Mouse (Mus musculus) spleen, adult 2 months (tissue): ENCODE results near the gene Slit3. TPM values are rescaled to one million over a fixed set of nuclear protein-coding genes. Genes with fewer than 3 reads are reported as not detected.

Experiments used
- DNase-seq, 2 experiments: peaks; one replicate each; pipeline versions ENCODE4 v3.0.0 to v3.0.0-alpha.2; 2012 to 2021; ENCODE audit warnings: low spot score in 2 of 2, low read depth in 1 of 2
- H3K27ac ChIP-seq: fragments of 200-500 bp; 2 replicates; pipeline ENCODE4 v1.5.1; 2012; ENCODE audit warnings: low read length, inconsistent platforms; ENCODE audit not compliant: insufficient read depth
- H3K27me3 ChIP-seq: fragments of 200-500 bp; 2 replicates; pipeline ENCODE4 v1.6.1; 2012; ENCODE audit warnings: mild to moderate bottlenecking, moderate library complexity, low read length, inconsistent platforms; ENCODE audit not compliant: control insufficient read depth, insufficient read depth
- H3K36me3 ChIP-seq: fragments of 200-500 bp; 2 replicates; pipeline ENCODE4 v1.6.1; 2012; ENCODE audit warnings: mild to moderate bottlenecking, low read length, inconsistent platforms; ENCODE audit not compliant: control insufficient read depth, insufficient read depth
- H3K4me1 ChIP-seq: fragments of 200-500 bp; 2 replicates; pipeline ENCODE4 v1.6.1; 2011; ENCODE audit warnings: inconsistent platforms; ENCODE audit not compliant: control insufficient read depth, insufficient read depth, insufficient read length
- H3K4me3 ChIP-seq: fragments of 200-500 bp; 2 replicates; pipeline ENCODE4 v1.5.1; 2011; ENCODE audit warnings: mild to moderate bottlenecking, inconsistent platforms; ENCODE audit not compliant: insufficient read depth, insufficient read length; ENCODE audit errors: extremely low read depth
- CTCF ChIP-seq: fragments of 200-500 bp; IDR thresholded peaks from 2 replicates; pipeline ENCODE4 v1.5.1; 2011; ENCODE audit warnings: mild to moderate bottlenecking, inconsistent platforms; ENCODE audit not compliant: insufficient read depth, insufficient read length, insufficient replicate concordance; ENCODE audit errors: extremely low read depth
- POLR2A ChIP-seq: fragments of 200-500 bp; IDR thresholded peaks from 2 replicates; pipeline ENCODE4 v1.6.1; 2011; ENCODE audit warnings: low read depth, low read length, inconsistent platforms
- WGBS: fragments of 180-500 bp; shearing (Covaris S2); methylation state at CpG from one replicate; pipeline ENCODE4 v1.1.7; 2018; 5-methylcytosine and 5-hydroxymethylcytosine counted together
- polyA plus RNA-seq: library from polyadenylated mRNA; depleted of rRNA; stranded (reverse); fragments of >200 nt; gene quantifications from 2 replicates; pipeline ENCODE4 v1.2.3, GENCODE M21; 2012

Gene Slit3
- polyA plus RNA-seq, 1 experiment, result 6.6 TPM

- H3K27ac ChIP-seq, result no peak overlapping the region
- DNase-seq, result no peak
- TF ChIP-seq CTCF (no peak), POLR2A (no peak)
- no peaks in the 10 kb centered on the region for H3K36me3 ChIP-seq
- H3K27me3 ChIP-seq, result no peaks in the 10 kb centered on the region
- 90% methylated on average over 7 of the region's 7 CpGs for WGBS
- H3K4me3 ChIP-seq, result no peak overlapping the region
- H3K4me1 ChIP-seq, result no peaks in the 10 kb centered on the region
Measured at GRCm38 (mm10) chr11:35288056-35288455, 167.0 kb downstream of the Slit3 start.

GRCm38 (mm10) chr11:35288761-35289278, 167.8 kb downstream of the Slit3 start:
- 56% methylated on average over 14 of the region's 14 CpGs for WGBS
- H3K27ac ChIP-seq, result no peak overlapping the region
- TF ChIP-seq POLR2A (no peak), CTCF (no peak)
- no peak for DNase-seq
- no peaks in the 10 kb centered on the region for H3K27me3 ChIP-seq
- no peaks in the 10 kb centered on the region for H3K4me1 ChIP-seq
- no peak overlapping the region for H3K4me3 ChIP-seq
- no peaks in the 10 kb centered on the region for H3K36me3 ChIP-seq

DNA sequence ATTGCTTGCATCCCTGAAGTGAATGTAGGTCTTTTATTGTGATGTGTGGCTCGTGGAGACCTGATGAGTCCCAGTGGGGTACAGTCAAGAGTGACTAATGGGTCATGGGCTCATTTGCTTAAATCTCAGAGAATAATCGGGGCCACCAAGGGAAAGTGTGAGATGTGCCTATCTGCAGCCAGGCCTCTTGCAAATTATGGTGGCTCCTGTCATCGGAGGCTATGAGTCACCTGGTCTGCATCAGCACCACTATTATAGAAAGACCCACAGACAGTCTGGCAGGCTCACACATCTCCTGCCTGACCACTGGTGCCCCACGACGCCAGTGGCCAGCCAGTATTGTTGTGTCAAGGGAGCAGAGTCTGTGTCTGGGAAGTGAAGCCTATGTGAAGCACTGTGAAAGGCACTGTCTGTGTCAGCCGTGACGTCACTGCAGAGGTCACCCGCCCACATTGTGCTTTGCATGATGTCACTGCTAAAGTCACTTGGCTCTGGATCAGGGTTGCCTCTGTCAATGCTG, 171.3 kb downstream of the Slit3 start:
- Histone ChIP-seq H3K4me1 (no peaks in the 10 kb centered on the region), H3K27ac (no peak overlapping the region), H3K4me3 (no peak overlapping the region), H3K27me3 (no peaks in the 10 kb centered on the region), H3K36me3 (no peaks in the 10 kb centered on the region)
- no peak for DNase-seq
- TF ChIP-seq CTCF, result no peak
- TF ChIP-seq POLR2A, result no peak
- WGBS, result 83% methylated on average over 8 of the region's 8 CpGs

- Histone ChIP-seq H3K36me3 (no peaks in the 10 kb centered on the region), H3K4me3 (no peak overlapping the region), H3K4me1 (no peaks in the 10 kb centered on the region), H3K27ac (no peak overlapping the region), H3K27me3 (no peaks in the 10 kb centered on the region)
- no peak for TF ChIP-seq CTCF
- no peak for TF ChIP-seq POLR2A
- DNase-seq, result no peak
- 86% methylated on average over 5 of the region's 5 CpGs for WGBS
Measured at GRCm38 (mm10) chr11:35293197-35293596, 172.2 kb downstream of the Slit3 start.

DNA sequence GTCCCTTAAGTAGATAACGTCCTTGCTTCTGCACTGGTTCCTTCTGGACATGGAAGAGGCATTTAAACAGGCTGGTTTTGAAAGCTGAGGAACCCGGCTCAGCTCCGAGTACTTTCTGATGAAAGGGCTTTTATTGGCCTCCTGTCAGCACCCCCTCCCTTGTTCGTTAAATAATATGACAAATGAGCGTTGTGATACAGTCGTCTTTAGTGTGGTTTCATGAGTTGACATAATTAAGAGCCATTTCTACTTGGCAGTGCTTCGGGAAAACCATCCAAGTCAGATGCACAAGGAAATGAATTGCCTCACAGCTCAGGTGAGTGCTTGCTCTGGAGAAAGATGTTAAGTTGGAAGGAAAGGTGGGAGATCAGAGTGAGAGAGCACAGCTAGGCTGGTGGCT, 173.6 kb downstream of the Slit3 start:
- Histone ChIP-seq H3K27ac (no peak overlapping the region), H3K27me3 (no peaks in the 10 kb centered on the region), H3K36me3 (no peaks in the 10 kb centered on the region), H3K4me3 (no peak overlapping the region), H3K4me1 (no peaks in the 10 kb centered on the region)
- DNase-seq, result no peak
- TF ChIP-seq POLR2A (no peak), CTCF (no peak)
- 73% methylated on average over 7 of the region's 7 CpGs for WGBS

- WGBS, result 68% methylated on average over 3 of the region's 3 CpGs
Measured at GRCm38 (mm10) chr11:35295162-35295799, 174.3 kb downstream of the Slit3 start.

DNA sequence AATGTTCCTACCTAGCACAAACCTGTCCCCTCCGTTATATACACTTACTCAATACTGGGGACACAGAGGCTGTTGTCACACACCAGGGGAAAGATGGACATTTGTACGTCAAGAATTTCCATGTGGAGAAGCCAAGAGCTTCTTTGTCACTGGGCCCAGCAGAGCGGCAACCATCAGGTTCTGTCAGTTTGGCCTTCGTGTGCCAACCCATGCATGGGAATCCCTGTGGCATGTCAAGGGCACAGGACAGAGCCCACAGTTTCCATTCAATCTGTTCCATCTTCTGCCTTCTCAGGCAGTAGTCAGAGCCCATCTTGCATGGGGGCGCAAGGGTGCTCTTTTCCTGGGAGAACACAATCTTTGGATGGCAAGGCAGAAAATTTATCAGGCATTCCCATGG, 175.8 kb downstream of the Slit3 start:
- no peak overlapping the region for H3K4me3 ChIP-seq
- H3K27ac ChIP-seq, result no peak overlapping the region
- DNase-seq, result no peak
- no peaks in the 10 kb centered on the region for H3K36me3 ChIP-seq
- no peak for TF ChIP-seq CTCF
- no peaks in the 10 kb centered on the region for H3K27me3 ChIP-seq
- 89% methylated on average over 5 of the region's 5 CpGs for WGBS
- H3K4me1 ChIP-seq, result no peaks in the 10 kb centered on the region

More at GRCm38 (mm10) chr11:35295162-35295799, 174.3 kb downstream of the Slit3 start:
- DNase-seq, result no peak
- Histone ChIP-seq H3K27me3 (no peaks in the 10 kb centered on the region), H3K27ac (no peak overlapping the region), H3K4me1 (no peaks in the 10 kb centered on the region), H3K36me3 (no peaks in the 10 kb centered on the region), H3K4me3 (no peak overlapping the region)
- TF ChIP-seq CTCF (no peak), POLR2A (no peak)
